Mouse (Mus musculus) testis, postnatal 14 days (tissue): ENCODE results near the gene Gpr137.

Experiments
- DNase-seq: peaks from one replicate; pipeline ENCODE4 v3.0.0; 2021; ENCODE audit warnings: low spot score

The Gpr137 gene

GRCm38 (mm10) chr19:6973581-6974190, 31.4 kb upstream of the Gpr137 start:
- no peak for DNase-seq

GRCm38 (mm10) chr19:6972247-6972917, 30.1 kb upstream of the Gpr137 start:
- no peak for DNase-seq

GRCm38 (mm10) chr19:6971644-6972043, 29.4 kb upstream of the Gpr137 start:
- no peak for DNase-seq

- DNase-seq = peak; percentile 56
These were observed 28.3 kb upstream of the Gpr137 start for GRCm38 (mm10) chr19:6970460-6971085.

- peak; percentile 69 for DNase-seq
These were observed 27.5 kb upstream of the Gpr137 start for GRCm38 (mm10) chr19:6969665-6970381.

GRCm38 (mm10) chr19:6969291-6969664, 27.0 kb upstream of the Gpr137 start:
- no peak for DNase-seq

- DNase-seq = no peak
These were observed 26.4 kb upstream of the Gpr137 start for GRCm38 (mm10) chr19:6968491-6969271.

GRCm38 (mm10) chr19:6956461-6956860, 14.2 kb upstream of the Gpr137 start:
- no peak for DNase-seq

GRCm38 (mm10) chr19:6955424-6955823, 13.1 kb upstream of the Gpr137 start:
- DNase-seq = no peak

GRCm38 (mm10) chr19:6954046-6954445, 11.8 kb upstream of the Gpr137 start:
- no peak for DNase-seq

- peak; percentile 72 for DNase-seq
These were observed 10.4 kb upstream of the Gpr137 start for GRCm38 (mm10) chr19:6952712-6953037.

GRCm38 (mm10) chr19:6951994-6952711, 9.9 kb upstream of the Gpr137 start:
- peak; percentile 79 for DNase-seq

- DNase-seq = peak; percentile 91
These were observed 9.2 kb upstream of the Gpr137 start for GRCm38 (mm10) chr19:6951381-6951968.

- DNase-seq = no peak
These were observed 8.4 kb upstream of the Gpr137 start for GRCm38 (mm10) chr19:6950613-6951153.

- DNase-seq = no peak
These were observed 7.7 kb upstream of the Gpr137 start for GRCm38 (mm10) chr19:6949951-6950350.

GRCm38 (mm10) chr19:6949532-6949931, 7.3 kb upstream of the Gpr137 start:
- no peak for DNase-seq

GRCm38 (mm10) chr19:6948186-6948585, 5.9 kb upstream of the Gpr137 start:
- no peak for DNase-seq

- DNase-seq = no peak
These were observed 5.5 kb upstream of the Gpr137 start for GRCm38 (mm10) chr19:6947742-6948141.

GRCm38 (mm10) chr19:6943709-6944108, 1.4 kb upstream of the Gpr137 start:
- no peak for DNase-seq

GRCm38 (mm10) chr19:6942764-6943163, 484 bp upstream of the Gpr137 start:
- DNase-seq = no peak
